Mouse (Mus musculus) liver, embryonic 15.5 days (tissue): ENCODE data around the gene Atf5. TPM values are rescaled to one million over a fixed set of nuclear protein-coding genes. Genes with fewer than 3 reads are reported as not detected.
A peak's percentile ranks its signal among the peaks of the same experiment; 100 is the strongest.

Source experiments
- ATAC-seq: fragments of 200-750 bp; cut with Nextera tagmentation; 2 replicates; pipeline ENCODE4 v1.8.0; 2017; ENCODE audit warnings: moderate number of reproducible peaks, mild to moderate bottlenecking, moderate library complexity; ENCODE audit not compliant: insufficient read depth
- H3K27ac ChIP-seq: fragments of 300-500 bp; sonication (generic); replicated peaks from 2 replicates; pipeline ENCODE4 v1.5.1; 2015; ENCODE audit warnings: mild to moderate bottlenecking, inconsistent platforms
- H3K27me3 ChIP-seq: fragments of 300-500 bp; sonication (generic); 2 replicates; pipeline ENCODE4 v1.6.1; 2015; ENCODE audit warnings: mild to moderate bottlenecking, inconsistent platforms
- H3K36me3 ChIP-seq: fragments of 300-500 bp; sonication (generic); replicated peaks from 2 replicates; pipeline ENCODE4 v1.6.1; 2015; ENCODE audit warnings: moderate library complexity, mild to moderate bottlenecking, inconsistent platforms
- H3K4me1 ChIP-seq: fragments of 300-500 bp; sonication (generic); replicated peaks from 2 replicates; pipeline ENCODE4 v1.6.1; 2015; ENCODE audit warnings: inconsistent platforms
- H3K4me2 ChIP-seq: fragments of 300-500 bp; sonication (generic); 2 replicates; pipeline ENCODE4 v1.6.1; 2015; ENCODE audit warnings: moderate library complexity, mild to moderate bottlenecking, inconsistent platforms
- H3K4me3 ChIP-seq: fragments of 300-500 bp; sonication (generic); replicated peaks from 2 replicates; pipeline ENCODE4 v1.5.1; 2015; ENCODE audit warnings: mild to moderate bottlenecking, inconsistent platforms
- H3K9ac ChIP-seq: fragments of 300-500 bp; sonication (generic); 2 replicates; pipeline ENCODE4 v1.6.1; 2015; ENCODE audit warnings: moderate library complexity, mild to moderate bottlenecking, inconsistent platforms
- H3K9me3 ChIP-seq: fragments of 300-500 bp; sonication (generic); replicated peaks from 2 replicates; pipeline ENCODE4 v1.6.1; 2016; ENCODE audit warnings: inconsistent platforms
- WGBS: fragments of 180-500 bp; shearing (Covaris S2); methylation state at CpG from one replicate; pipeline ENCODE4 v1.1.7; 2015; ENCODE audit warnings: mixed read lengths; ENCODE audit not compliant: insufficient replicate concordance; 5-methylcytosine and 5-hydroxymethylcytosine counted together
- polyA plus RNA-seq: library from polyadenylated mRNA; unstranded; fragments of >200 nt; fragmentation: Nextera tagmentation; extraction: Ambion mirVana; gene quantifications from 2 replicates; pipeline ENCODE4 v1.2.1, GENCODE M21; 2015

Atf5 gene
- polyA plus RNA-seq, 1 experiment from 2014 or later: 7.5 TPM

DNA sequence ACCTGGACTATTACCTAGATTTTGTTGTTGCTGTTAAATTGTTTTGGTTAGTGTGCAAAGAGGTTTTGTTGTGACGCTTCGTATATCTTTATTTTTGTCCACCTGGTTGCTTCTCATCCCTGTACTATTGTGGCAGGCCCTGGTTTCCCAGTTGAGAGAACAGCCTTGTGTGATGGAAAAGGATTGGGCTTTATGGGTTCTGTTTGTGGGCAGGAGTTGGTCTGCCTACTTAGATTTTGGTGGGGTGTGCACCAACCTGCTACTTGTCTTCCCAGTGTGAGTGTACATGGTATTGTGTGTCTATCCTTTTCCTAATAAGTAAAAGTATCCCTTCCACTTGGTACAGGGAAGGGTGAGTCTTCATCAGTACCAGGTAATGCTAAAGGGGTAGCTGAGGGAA lies 2.9 kb upstream of the Atf5 start:
- WGBS: 83% methylated on average over 2 of the region's 2 CpGs
- Histone ChIP-seq H3K36me3 (peaks cover 25% of the 10 kb centered on the region; the same call in 1 of the 2 replicates), H3K9me3 (no peaks in the 10 kb centered on the region), H3K4me3 (peak overlapping the region; percentile 90), H3K27ac (peak overlapping the region; percentile 78), H3K4me1 (peaks cover 83% of the 10 kb centered on the region), H3K9ac (peak overlapping the region; percentile 37), H3K27me3 (no peaks in the 10 kb centered on the region), H3K4me2 (peak overlapping the region; percentile 92)
- no peak for ATAC-seq

DNA sequence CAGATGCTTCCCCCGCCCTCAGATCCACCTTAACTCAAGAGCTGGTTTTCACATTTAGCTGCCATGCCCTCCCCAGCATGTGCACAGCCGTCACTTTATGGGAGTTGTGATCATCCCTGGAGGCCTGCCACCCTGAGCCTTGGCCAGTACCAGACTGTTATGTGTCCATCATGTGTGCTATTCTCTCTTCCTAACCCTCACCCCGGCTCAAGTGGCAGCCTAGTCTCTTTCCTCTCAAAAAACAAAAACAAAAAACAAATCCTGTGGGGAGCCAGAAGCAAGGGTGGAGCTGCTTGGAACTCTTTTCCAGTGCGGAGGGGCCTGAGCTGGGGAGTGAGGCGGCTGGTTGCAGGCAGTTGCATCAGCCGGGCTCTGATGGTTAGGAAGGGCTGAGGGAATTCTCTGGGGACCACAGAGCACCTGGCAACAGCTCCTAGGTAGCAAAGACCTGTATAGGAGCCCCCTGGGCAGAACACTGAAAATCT lies 2.3 kb upstream of the Atf5 start:
- Histone ChIP-seq H3K4me3 (peak overlapping the region; percentile 90), H3K36me3 (peaks cover 28% of the 10 kb centered on the region), H3K9ac (peak overlapping the region; percentile 37), H3K4me2 (peak overlapping the region; percentile 92), H3K27me3 (no peaks in the 10 kb centered on the region), H3K9me3 (no peaks in the 10 kb centered on the region), H3K4me1 (peaks cover 77% of the 10 kb centered on the region), H3K27ac (peak overlapping the region; percentile 78)
- no peak for ATAC-seq
- 41% methylated on average over 6 of the region's 6 CpGs for WGBS

DNA sequence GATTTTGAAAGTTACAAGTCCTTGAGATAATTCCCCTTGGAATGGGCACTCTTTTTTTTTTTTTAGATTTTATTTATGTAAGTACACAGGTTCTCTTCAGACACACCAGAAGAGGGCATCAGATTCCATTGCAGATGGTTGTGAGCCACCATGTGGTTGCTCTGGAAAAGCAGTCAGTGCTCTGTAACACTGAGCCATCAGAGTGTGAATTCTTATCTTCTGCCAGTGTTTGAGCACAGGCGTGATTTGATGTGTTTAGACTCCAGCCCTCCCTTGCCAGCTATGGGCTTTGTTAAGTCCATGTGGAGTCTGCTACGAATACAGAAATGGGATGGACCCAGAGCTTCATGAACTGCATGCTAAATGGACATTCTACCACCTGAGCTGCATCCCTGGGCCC lies 1.7 kb upstream of the Atf5 start:
- ATAC-seq: no peak
- H3K4me1 ChIP-seq: peaks cover 71% of the 10 kb centered on the region

DNA sequence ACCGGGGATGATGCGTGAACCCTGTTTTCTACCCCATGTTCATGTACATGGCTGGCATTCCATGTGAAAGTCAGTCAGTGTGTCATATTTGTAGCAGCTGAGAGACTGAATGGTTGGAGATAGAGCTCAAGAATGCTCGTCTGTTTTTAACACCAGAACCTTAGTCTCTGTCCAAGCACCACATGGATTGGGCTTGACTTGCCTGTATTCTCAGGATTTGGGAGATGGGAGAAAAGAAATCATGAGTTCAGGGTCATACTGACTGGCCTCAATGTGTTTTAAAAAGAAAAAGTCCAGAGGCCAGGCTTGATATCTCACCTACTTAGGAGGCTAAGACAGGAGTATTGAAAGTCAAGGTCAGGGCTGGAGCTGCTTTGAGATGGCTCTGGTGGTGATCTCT lies 983 bp upstream of the Atf5 start:
- H3K4me1 ChIP-seq: peaks cover 66% of the 10 kb centered on the region
- 21% methylated on average over 3 of the region's 3 CpGs for WGBS

More for the DNA sequence above, 1.7 kb upstream of the Atf5 start:
- Histone ChIP-seq H3K4me2 (peak overlapping the region; percentile 92), H3K27ac (peak overlapping the region; percentile 96), H3K4me3 (peak overlapping the region; percentile 90), H3K9me3 (no peaks in the 10 kb centered on the region), H3K9ac (peak overlapping the region; percentile 93; the same call in 1 of the 2 replicates), H3K36me3 (peaks cover 22% of the 10 kb centered on the region), H3K27me3 (no peaks in the 10 kb centered on the region)
- 20% methylated on average over 2 of the region's 2 CpGs for WGBS

DNA sequence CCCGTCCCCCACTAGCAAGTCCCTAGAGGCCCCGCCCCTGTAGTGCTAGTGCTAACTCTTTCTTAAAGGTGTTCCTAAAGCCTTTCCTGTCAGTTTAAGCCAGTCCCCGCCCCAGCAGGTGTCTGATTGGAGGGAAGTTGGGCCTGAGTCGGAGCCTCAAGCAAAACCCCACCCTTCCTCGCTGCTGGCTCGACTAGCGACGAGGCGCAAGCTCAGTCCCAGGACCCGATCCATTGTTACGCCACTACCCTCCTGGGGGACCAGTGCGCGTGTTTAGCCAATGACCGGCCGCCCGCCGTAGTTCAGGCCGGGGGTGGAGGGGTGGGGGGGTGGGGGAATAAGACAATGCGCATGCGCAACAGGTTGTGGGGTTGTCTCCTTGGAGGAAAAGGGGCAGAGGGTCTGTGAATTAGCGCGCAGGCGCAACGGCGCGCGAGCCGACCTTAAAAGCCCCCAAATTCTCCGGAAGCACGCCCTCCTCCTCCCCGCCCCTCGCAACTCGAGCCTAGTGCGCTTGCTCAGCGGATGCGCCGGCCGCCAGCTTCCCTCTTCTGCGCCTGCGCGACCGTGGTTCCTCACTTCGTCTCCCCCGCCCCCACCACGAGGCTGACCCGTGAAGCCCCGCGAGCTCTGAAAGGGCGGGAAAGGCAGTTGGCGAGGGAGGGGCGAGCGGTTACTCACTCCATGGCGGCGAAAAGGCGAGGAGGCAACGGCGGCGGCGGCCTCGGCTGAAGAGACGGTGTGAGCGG lies 563 bp downstream of the Atf5 start, which contains the start of the genes Nup62 and Il4i1:
Nup62 (plus strand) TSS at position 368 of the 749 bp plus-strand sequence.
Il4i1 (plus strand) TSS at position 667 of the 749 bp plus-strand sequence.
- peak within 1 kb of the TSS; percentile 93 for H3K9ac ChIP-seq

More for the DNA sequence above, 983 bp upstream of the Atf5 start:
- Histone ChIP-seq H3K4me2 (peak overlapping the region; percentile 92), H3K4me3 (peak overlapping the region; percentile 90), H3K27ac (peak overlapping the region; percentile 96), H3K36me3 (peaks cover 17% of the 10 kb centered on the region), H3K9me3 (no peaks in the 10 kb centered on the region), H3K9ac (peak overlapping the region; percentile 93), H3K27me3 (no peaks in the 10 kb centered on the region)
- no peak for ATAC-seq

DNA sequence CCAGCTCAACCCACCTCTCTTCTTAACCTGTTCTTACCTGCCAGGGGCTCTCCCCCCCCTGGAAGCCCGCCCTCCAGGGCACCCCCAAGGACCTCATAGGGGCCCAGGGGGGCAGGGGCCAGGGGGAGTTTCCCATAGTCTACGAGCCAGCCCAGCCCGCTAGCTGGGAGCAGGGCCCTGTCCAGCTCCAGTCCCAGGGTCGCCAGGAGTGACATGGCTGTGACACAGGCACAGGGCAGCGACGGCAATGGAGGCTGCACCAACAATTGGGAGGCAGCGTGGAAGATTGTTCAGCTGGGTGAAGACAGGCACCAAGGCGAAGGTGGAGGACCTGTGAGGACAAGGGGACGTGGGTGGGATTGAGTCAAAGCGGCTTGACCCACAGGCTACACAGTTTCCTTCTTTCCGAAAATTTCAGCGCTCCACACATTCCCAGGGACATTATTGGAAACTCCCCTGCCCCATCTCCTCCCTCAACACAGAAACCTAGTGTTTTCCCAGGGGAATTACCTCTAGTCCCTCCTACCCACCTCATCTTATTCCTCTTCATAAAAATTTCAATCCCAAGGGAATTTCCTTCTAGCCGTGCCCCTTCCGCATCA lies 1.4 kb downstream of the Atf5 start:
- H3K27ac ChIP-seq: peak overlapping the region; percentile 96
- H3K27me3 ChIP-seq: no peaks in the 10 kb centered on the region
- H3K9ac ChIP-seq: peak overlapping the region; percentile 93
- peak overlapping the region; percentile 90 for H3K4me3 ChIP-seq
- no peaks in the 10 kb centered on the region for H3K9me3 ChIP-seq
- H3K36me3 ChIP-seq: peaks cover 17% of the 10 kb centered on the region
- H3K4me1 ChIP-seq: peaks cover 47% of the 10 kb centered on the region
- ATAC-seq: no peak
- WGBS: 44% methylated on average over 14 of the region's 14 CpGs
- H3K4me2 ChIP-seq: peak overlapping the region; percentile 92

More for the DNA sequence above, 563 bp downstream of the Atf5 start, which contains the start of the genes Nup62 and Il4i1:
- ATAC-seq: peak; percentile 89
- Histone ChIP-seq H3K4me2 (peak within 1 kb of the TSS; percentile 92), H3K36me3 (peaks cover 17% of the 10 kb centered on the region), H3K4me1 (peaks cover 55% of the 10 kb centered on the region), H3K27me3 (no peaks in the 10 kb centered on the region), H3K4me3 (peak within 1 kb of the TSS; percentile 90), H3K27ac (peak within 1 kb of the TSS; percentile 96), H3K9me3 (no peaks in the 10 kb centered on the region)
- WGBS: 1% methylated on average over 62 of the region's 62 CpGs

DNA sequence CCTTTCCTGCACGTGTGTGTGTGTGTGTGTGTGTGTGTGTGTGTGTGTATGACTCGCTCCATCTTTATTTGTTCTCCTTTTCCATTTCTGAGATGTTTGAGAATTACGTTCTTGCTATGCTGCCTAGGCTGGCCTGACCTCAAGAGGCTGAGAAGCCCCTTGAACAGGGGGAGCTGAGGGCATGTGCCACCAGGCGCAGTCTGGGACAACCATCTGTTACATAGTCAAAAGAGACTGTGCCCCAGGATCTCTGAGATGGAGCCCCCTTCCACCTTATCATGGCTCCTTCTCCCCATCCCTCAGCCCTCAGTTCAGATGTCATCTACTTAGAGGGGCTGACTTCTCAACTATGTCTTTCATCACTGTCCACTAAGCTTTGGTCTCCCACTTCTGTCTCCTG lies 2.0 kb downstream of the Atf5 start:
- H3K4me2 ChIP-seq: peak overlapping the region; percentile 92
- peaks cover 17% of the 10 kb centered on the region for H3K36me3 ChIP-seq
- no peak for ATAC-seq
- peak overlapping the region; percentile 96; the same call in 1 of the 2 replicates for H3K27ac ChIP-seq
- no peaks in the 10 kb centered on the region for H3K9me3 ChIP-seq
- H3K4me1 ChIP-seq: peaks cover 41% of the 10 kb centered on the region
- no peaks in the 10 kb centered on the region for H3K27me3 ChIP-seq
- H3K4me3 ChIP-seq: peak overlapping the region; percentile 90
- no peak overlapping the region for H3K9ac ChIP-seq
- WGBS: 63% methylated on average over 4 of the region's 4 CpGs

DNA sequence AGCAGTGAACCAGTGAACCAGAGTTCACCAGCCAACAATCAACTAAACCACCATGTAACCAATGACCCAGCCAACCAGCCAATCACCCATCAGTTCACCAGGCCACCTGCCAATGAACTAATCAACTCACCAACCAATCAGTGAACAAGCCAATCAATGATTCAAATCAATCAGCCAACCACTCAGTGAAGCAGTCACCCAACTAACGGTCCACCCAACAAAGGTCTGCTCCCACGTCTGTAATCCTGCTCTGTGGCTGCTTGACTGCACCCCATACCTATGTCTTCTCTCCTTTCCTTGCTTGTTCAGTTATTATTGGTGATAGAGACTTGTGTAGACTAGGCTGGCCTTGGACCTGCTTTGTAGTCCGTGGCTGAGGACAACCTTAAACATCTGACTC lies 2.5 kb downstream of the Atf5 start:
- Histone ChIP-seq H3K9me3 (no peaks in the 10 kb centered on the region), H3K4me3 (no peak overlapping the region; the same call in 1 of the 2 replicates), H3K9ac (no peak overlapping the region), H3K27me3 (no peaks in the 10 kb centered on the region), H3K4me1 (peaks cover 36% of the 10 kb centered on the region), H3K4me2 (peak overlapping the region; percentile 92), H3K36me3 (peaks cover 16% of the 10 kb centered on the region), H3K27ac (no peak overlapping the region)
- 72% methylated on average over 3 of the region's 3 CpGs for WGBS
- ATAC-seq: no peak

DNA sequence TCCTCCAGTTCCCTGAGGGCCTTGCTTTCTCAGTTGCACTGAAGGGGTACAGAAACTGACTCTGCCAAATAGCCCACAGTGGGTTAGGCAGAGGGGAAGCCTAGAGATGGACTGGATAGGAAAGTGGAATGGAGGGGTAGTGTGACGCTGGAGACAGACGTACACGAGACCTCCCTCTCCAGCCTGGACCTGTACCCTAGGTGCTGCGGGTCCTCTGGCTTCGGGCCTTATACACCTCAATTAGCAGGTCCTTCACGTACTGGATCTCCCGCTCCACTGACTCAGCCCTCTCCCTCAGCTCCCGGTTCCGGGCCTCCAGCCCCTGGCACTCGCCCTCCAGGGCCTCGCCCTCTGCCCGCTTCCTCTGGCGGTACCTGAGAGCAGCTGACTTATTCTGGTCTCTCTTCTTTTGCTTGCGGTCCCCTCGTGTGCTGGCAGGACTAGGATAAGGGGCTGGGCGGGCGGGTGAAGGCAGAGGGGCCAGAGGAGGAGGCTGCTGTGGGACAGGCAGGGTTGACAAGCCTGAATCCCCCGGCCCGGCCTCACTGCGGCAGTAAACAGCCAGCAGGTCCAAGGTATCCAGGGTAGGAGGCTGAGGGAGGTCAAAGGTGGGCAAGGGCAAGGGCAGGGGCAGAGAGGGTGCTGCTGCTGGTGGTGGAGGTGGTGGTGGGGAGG lies 3.7 kb downstream of the Atf5 start:
- no peak overlapping the region for H3K4me3 ChIP-seq
- no peak overlapping the region for H3K27ac ChIP-seq
- H3K4me2 ChIP-seq: no peak overlapping the region
- peaks cover 10% of the 10 kb centered on the region; the same call in 1 of the 2 replicates for H3K36me3 ChIP-seq
- peaks cover 24% of the 10 kb centered on the region for H3K4me1 ChIP-seq
- 79% methylated on average over 20 of the region's 20 CpGs for WGBS
- H3K27me3 ChIP-seq: no peaks in the 10 kb centered on the region
- ATAC-seq: no peak
- H3K9me3 ChIP-seq: no peaks in the 10 kb centered on the region
- H3K9ac ChIP-seq: no peak overlapping the region

DNA sequence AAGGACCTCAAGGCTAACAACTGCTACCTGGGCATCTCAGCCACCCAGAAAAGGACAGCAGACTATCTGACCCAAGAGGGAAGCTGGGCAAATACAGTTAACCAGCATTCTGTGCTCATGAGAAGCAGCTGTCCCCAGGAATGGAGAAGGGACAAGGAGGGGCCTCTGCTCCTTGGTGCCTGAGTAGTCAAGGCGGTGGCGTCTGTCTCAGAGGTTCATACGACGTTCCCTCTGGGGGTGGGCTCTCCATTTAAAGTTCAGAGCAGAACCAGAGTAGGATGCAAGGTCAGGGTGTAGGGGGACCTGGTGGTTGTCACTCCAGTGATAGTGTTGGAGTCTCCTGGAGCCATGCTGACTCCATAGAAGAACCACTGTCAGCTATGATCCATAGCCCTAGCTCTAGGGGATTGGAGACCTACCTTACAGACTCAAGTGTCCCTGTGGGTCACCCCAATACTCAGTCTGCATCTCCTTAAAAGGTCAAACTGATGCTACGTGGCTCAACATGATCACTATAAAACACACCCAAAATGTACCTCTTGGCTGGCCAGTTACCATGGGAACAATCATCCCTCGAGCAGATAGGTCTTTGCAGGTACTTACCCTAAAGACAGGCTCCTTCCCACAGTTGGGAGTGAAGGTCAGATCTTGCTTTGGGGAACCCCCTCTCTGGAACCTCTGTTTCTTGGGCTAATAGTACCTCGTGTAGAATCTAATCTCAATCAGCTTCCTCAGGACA lies 5.5 kb downstream of the Atf5 start:
- peaks cover 17% of the 10 kb centered on the region for H3K4me1 ChIP-seq
- H3K27ac ChIP-seq: no peak overlapping the region
- 64% methylated on average over 7 of the region's 7 CpGs for WGBS
- ATAC-seq: no peak
- no peak overlapping the region for H3K4me2 ChIP-seq
- H3K27me3 ChIP-seq: no peaks in the 10 kb centered on the region
- peaks cover 10% of the 10 kb centered on the region; the same call in 1 of the 2 replicates for H3K36me3 ChIP-seq
- no peak overlapping the region for H3K4me3 ChIP-seq
- H3K9me3 ChIP-seq: no peaks in the 10 kb centered on the region
- no peak overlapping the region for H3K9ac ChIP-seq
